Mouse (Mus musculus) liver, embryonic 14.5 days (tissue): ENCODE measurements around the gene Col4a1.

ENCODE experiments used
- CTCF ChIP-seq: IDR thresholded peaks from 2 replicates; pipeline ENCODE4 v1.5.1; 2016; ENCODE audit warnings: antibody characterized with exemption, low read depth, control low read depth
- EP300 ChIP-seq: IDR thresholded peaks from 2 replicates; pipeline ENCODE4 v1.6.1; 2016; ENCODE audit warnings: antibody characterized with exemption, low read depth

DNA sequence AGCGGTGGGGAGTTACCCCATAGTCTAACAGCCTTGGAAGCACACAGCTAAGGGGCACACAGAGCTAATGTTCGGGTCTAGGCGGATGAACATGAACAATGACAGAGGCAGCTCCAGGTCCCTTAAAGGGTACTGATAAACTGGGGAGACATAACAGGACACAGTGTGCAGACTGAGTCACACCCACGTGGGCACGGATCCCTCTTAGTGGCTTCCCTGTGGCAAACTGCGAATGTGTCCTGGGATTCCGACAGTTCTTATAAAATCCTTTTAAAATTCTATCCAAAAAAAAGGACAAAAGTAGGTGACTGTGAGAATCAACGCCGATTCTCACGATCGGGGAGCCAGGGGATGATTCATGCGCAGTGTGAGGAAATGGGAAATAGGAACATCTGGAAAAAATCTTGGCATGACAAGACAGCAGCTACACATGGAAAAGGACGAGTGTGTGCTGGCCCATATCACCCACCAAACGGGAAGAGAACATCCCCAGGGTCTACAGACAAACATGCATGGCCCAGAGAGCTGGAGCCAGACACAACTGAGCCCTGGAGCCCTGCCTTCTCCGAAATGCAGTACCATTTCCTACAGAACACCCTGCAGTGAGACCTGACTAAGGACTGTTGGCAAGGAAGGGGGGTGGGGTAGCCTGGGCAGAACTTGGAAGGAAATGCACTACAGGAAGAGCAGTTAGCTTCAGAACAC lies 50.4 kb downstream of the Col4a1 start:
- no peak for TF ChIP-seq CTCF
- no peak for TF ChIP-seq EP300
